Mouse (Mus musculus): ENCODE measurements around the gene Ppp2r5b. TPM values are rescaled to one million over a fixed set of nuclear protein-coding genes. Genes with fewer than 3 reads are reported as not detected.

The Ppp2r5b gene
- total RNA-seq, 2 experiments from 2014 or later, result 32.2 to 34.6 TPM

Small RNA genes lying within 50 kb of the gene (microRNA-seq; reads per million reads assigned to microRNA genes)
- gene Mir192 (39.3 to 39.7 reads per million in 2 experiments), gene Mir194-2 (40.1 to 62.3 reads per million in 2 experiments)

Other genes starting within 250 kb of the Ppp2r5b start
- not detected for gene Slc22a20, start 249.7 kb downstream of the Ppp2r5b start, total RNA-seq (2021)
- gene Capn1, start 220.0 kb downstream of the Ppp2r5b start, total RNA-seq (2021), result 10 to 100 TPM; 82.6 to 95.2 TPM
- gene Syvn1, start 189.3 kb downstream of the Ppp2r5b start, total RNA-seq (2021), result 10 to 100 TPM; 14.4 to 15.8 TPM
- gene Mrpl49, start 178.1 kb downstream of the Ppp2r5b start, total RNA-seq (2021), result 10 to 100 TPM; 25.8 TPM
- 100 to 1,000 TPM; 333 to 400 TPM for gene Fau, start 178.0 kb downstream of the Ppp2r5b start, total RNA-seq (2021)
- gene Znhit2, start 174.7 kb downstream of the Ppp2r5b start, total RNA-seq (2021), result 1 to 10 TPM; 7.6 to 9.0 TPM
- 1 to 10 TPM; 4.9 to 5.1 TPM for gene Tm7sf2, start 167.5 kb downstream of the Ppp2r5b start, total RNA-seq (2021)
- gene Vps51, start 158.6 kb downstream of the Ppp2r5b start, total RNA-seq (2021), result 10 to 100 TPM; 15.7 to 19.3 TPM
- not detected for gene Tmem262, start 155.8 kb downstream of the Ppp2r5b start, total RNA-seq (2021)
- gene Gm28374, start 153.6 kb downstream of the Ppp2r5b start, total RNA-seq (2021), result not detected
- 10 to 100 TPM; 10.2 to 10.3 TPM for gene Zfpl1, start 150.9 kb downstream of the Ppp2r5b start, total RNA-seq (2021)
- gene Cdca5, start 150.9 kb downstream of the Ppp2r5b start, total RNA-seq (2021), result under 1 TPM in 1 of 2 experiments, not detected in 1; 0.28 TPM
- gene AC131692.1, start 141.5 kb downstream of the Ppp2r5b start, total RNA-seq (2021), result not detected
- not detected for gene Naaladl1, start 130.1 kb downstream of the Ppp2r5b start, total RNA-seq (2021)
- 1 to 10 TPM; 8.7 to 9.8 TPM for gene Sac3d1, start 117.2 kb downstream of the Ppp2r5b start, total RNA-seq (2021)
- 10 to 100 TPM in 1 of 2 experiments, 1 to 10 TPM in 1; 8.6 to 10.6 TPM for gene Snx15, start 107.6 kb downstream of the Ppp2r5b start, total RNA-seq (2021)
- under 1 TPM; 0.17 to 0.26 TPM for gene Batf2, start 94.9 kb downstream of the Ppp2r5b start, total RNA-seq (2021)
- 10 to 100 TPM; 51.8 to 62.6 TPM for gene Arl2, start 94.3 kb downstream of the Ppp2r5b start, total RNA-seq (2021)
- gene Majin, start 51.5 kb downstream of the Ppp2r5b start, total RNA-seq (2021), result not detected
- gene Gpha2, start 9.5 kb downstream of the Ppp2r5b start, total RNA-seq (2021), result not detected
- gene Atg2a, start 5.8 kb upstream of the Ppp2r5b start, total RNA-seq (2021), result 10 to 100 TPM; 16.5 to 18.0 TPM
- 10 to 100 TPM; 23.5 to 36.0 TPM for gene Ehd1, start 40.9 kb upstream of the Ppp2r5b start, total RNA-seq (2021)
- gene Cdc42bpg, start 70.6 kb upstream of the Ppp2r5b start, total RNA-seq (2021), result 1 to 10 TPM; 4.3 to 5.2 TPM
- 1 to 10 TPM; 6.2 to 7.0 TPM for gene Men1, start 99.1 kb upstream of the Ppp2r5b start, total RNA-seq (2021)
- gene Map4k2, start 105.3 kb upstream of the Ppp2r5b start, total RNA-seq (2021), result 10 to 100 TPM; 10.4 to 12.6 TPM
- 10 to 100 TPM; 75.8 to 84.5 TPM for gene Sf1, start 127.8 kb upstream of the Ppp2r5b start, total RNA-seq (2021)
- gene Pygm, start 148.5 kb upstream of the Ppp2r5b start, total RNA-seq (2021), result 1,000 to 10,000 TPM; 7,725 to 8,373 TPM
- 10 to 100 TPM; 11.6 to 25.4 TPM for gene Rasgrp2, start 163.5 kb upstream of the Ppp2r5b start, total RNA-seq (2021)
- 1 to 10 TPM; 1.4 to 1.7 TPM for gene Nrxn2, start 182.9 kb upstream of the Ppp2r5b start, total RNA-seq (2021)